Mouse (Mus musculus) ovary, postnatal 36 days (tissue): ENCODE data around the gene Snx9.

Experiments
- DNase-seq: peaks from one replicate; pipeline ENCODE4 v3.0.0; 2022; ENCODE audit warnings: low spot score, mixed read lengths

The Snx9 gene

DNA sequence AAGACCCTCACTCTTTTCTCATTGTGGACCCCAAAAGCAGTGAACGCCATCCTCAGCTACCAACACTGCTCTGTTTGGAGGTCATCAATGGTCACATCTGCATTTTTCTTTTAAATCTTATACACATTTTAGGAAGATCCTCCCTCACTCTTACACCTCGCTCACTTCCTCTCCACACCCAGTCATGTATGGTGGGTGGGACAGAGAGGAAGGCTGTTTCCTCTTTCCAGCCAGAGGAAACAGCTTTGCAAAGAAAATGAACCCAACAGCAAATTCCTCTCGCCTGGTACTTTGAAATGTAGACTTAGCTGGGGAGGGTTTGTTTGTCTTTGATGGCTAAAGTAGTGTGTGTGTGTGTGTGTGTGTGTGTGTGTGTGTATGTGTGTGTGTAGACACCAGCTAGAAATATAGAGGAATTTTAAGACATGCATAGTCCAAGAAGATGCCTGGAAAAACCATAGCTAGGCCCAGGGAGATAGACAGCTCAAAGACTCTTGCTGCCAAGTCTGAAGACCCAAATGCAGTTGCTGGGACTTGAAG is 33.2 kb upstream of the Snx9 start:
- DNase-seq, result no peak

DNA sequence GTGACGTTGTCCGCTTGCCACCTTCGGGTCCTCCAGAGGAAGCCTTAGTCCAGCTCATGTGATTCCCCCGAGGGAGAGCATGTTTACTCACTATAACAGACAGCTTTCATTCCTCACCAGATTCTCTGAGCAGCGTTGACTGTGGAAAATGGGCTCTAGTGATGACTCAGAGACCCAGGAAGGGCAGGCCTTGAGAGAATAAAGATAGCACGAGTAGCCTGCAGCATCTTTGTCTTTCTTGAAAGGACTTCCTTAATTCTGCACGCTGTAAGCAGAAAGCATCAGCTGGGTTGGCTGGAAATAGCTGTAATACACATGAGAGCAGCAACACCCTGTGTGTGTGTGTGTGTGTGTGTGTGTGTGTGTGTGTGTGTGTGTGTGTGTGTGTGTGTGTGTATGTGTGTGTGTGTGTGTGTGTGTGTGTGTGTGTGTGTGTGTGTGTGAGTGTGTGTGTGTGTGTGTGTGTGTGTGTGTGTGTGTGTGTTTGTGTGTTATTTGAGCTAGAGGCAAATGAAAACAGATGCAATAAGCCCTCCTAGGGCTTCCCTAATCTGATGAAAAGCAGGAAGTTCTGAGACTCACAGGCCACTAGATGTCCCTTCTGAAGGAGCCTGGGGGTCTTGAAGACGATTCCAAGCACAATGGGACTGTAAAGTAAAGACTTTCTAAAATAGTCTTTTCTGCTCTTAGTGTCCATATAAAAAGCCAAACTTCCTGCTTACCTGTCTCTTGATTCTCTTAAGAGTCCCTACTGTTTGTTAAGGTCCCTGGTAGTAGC is 27.1 kb upstream of the Snx9 start:
- no peak for DNase-seq

DNA sequence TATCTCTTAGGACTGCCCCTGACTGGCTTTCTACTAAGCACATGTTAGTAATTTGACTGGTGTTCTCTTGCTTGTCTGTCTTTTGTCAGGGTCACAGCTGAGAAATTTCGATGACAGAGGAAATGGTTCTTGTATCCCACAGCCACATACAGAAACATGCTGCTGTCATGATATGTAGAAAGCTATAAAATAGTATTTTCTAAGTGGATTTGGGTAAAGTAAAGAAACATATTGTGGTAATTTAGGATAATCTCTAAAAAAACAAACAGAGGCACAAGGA is 26.5 kb upstream of the Snx9 start:
- DNase-seq, result no peak

DNA sequence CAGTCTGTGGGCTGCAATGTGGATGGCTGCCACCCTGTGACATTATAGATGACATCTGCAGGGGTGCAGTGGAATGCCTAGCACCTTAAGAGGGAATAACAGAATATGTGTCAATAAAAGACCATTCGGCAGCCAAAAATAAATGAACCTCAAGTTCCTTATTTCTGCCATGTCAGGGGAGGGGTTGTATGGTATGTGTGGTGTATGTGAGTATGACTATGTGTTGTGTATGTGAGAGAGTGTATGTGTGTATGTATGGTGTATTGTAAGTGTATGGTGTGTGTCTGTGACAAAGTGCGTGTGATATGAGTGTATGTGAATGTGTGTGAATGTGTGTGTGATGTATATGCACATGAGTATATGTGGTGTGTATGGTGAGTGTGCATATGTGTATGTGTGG is 23.3 kb upstream of the Snx9 start:
- DNase-seq, result no peak

DNA sequence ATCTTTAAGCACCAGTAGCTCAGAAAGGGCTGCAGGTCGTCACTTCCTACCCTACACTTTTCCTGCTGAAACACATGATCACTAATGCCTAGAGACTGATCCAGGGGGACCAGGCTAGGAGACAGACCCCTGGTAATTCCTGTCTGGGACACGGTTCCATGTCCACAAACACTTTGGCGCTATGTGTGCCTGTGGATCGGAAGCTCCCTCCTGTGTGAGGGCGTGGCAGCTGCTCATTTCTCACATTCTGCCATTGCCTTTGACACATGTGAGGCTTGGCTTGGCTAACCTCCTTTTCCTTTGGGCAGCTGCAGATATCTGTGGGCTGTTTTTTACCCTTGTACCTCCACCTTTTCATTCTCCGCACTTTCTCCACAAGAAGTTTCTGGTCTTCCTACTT is 22.0 kb upstream of the Snx9 start:
- DNase-seq, result no peak

DNA sequence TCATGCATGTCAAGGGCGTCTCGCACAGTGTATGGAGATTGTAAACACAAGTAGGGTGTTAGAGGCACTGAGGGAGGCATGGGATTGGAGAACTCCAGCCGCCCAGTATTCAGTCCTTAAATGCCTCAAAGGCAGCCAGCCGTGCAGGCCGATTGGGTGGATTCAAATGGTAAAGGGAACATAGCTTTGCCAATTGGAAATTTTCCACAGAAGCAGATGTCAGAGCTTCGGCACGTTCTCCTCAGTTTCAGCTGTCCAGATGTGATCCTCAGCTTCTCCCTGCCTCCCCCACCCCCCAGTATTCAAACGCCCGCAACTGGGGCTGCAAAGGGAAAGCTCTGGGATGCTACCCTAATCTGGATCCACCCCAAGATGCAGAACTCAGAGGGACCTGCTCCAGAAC is 21.3 kb upstream of the Snx9 start:
- DNase-seq, result no peak

DNA sequence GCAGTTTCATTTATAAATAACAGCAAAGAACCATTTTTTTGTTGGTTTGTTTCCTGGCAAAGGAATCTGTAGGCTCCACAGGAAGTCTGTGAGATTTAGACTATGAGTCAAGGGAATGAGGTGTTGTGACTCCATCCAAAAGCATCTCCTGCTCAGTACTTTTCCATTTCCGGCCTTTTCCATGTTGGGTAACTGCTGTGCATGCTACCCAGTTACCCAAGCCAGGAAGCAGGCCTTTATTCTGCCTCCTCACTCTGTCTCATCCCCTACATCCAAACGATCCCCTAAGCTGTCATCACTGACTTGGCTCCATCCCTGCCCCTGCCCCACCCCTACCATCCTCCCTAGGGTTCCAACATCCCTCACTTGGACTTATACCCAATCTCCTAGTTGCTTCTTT is 18.6 kb upstream of the Snx9 start:
- DNase-seq, result no peak

DNA sequence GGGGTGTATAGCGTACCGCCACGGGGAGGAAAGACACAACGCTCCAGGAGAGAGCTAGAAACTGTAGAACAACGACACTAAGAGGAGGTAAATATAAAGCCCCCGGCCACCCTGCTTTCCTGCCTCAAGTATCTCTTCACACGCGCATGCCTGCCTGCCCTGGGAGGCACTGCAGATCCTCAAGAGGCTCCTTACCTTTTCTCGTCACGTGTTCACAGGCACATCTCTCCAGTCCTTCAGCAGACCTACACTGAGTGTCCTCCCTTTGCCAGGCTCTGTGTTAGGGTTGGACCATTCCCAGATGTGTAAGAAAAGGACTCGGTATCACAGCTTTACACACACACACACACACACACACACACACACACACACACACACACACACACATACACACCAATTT is 18.1 kb upstream of the Snx9 start:
- DNase-seq, result no peak

DNA sequence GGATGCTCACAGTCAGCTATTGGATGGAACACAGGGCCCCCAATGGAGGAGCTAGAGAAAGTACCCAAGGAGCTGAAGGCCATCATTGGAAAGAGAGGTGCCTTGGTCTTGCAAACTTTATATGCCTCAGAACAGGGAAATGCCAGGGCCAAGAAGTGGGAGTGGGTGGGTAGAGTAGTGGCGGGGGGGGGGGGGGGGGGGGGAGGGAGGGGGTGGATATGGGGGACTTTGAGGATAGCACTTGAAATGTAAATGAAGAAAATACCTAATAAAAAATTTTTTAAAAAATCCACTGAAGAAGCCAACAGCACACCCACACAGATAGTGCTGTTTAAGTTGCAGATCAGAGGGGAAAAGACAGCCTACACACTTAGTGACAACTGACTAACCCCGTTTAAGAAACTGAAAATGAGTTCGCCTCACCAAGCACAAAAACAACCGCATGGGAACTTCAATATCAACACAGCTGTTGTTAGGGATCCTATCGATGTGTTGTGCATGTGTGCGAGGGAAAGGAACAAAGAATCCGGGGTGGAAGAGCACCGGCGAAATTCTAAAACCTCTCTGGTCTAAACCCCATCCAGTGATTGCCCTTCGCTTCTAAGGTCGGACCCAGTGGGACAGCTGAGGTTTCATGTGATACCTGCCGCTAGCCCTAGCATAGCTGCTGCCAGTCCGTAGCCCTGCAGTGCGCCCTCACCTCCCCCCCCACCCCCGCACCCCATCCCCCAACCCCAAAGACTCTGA is 13.1 kb upstream of the Snx9 start:
- no peak for DNase-seq

DNA sequence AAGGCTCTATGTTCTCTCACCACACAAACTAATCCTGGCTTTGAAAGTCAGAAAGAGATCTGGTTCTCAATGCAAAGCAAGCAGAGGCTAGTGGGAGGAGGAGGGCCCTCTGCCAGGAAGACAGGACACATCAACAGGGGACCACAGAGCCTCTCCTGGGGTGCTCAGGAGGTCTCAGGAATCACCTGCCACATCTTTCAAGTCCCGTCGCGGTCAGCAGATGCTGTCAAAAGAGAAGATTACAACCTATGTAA is 12.6 kb upstream of the Snx9 start:
- no peak for DNase-seq

DNA sequence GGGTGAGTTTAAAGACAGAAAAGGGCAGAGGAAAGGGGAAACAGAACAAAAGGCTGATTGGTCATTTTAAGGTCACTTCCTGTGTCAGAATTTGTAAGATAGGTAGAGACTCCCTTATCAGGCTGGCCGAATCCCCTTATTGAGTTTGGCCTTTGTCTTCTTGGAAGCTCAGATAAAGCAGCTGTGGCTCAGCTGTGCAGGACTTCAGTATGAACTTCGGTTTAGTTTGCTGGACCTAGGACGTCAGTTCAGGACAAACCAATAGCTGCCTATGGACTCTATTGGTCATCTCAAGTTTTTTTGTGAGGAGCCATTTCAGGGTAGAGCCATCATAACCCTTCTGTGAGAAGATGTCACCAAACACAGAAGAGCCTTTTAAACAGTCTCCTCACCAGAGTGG is 12.2 kb upstream of the Snx9 start:
- DNase-seq, result no peak

DNA sequence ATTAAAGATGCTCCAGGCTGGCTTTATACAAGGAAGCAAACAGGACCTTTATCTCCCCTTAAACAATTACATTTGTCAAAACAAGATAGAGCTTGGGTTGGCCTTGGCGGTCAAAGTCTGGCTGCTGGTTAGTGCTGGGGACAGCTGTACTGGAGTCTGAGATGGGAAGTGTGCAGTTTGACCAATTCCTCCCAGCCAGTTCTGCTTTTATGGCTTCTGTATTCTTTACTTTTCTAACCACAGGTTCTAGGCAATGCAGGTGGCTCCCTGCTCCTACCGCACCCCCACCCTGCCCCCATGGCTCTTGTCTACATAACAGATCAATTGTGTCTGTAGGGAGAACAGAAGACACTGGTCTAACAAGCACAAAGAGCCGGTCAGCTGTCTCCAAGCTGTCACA is 11.2 kb upstream of the Snx9 start:
- no peak for DNase-seq

DNA sequence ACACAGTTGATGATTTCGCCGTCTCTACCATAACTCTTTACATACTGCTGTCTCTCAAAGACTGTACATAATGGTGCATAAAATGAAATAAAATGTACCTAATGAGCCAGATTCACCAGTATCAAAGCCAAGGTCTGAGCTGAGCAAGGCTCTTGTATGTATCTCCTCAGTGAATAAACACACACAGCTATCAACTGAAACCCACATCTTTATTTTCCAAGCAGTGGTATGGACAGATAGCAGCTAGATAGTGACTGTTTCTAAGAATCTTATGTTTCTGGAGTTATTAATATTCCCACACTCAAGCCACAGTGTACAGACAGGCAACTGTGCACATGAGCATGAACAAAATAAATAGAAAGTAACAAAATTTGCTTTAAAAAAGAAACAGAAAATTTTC is 10.7 kb upstream of the Snx9 start:
- DNase-seq, result no peak

DNA sequence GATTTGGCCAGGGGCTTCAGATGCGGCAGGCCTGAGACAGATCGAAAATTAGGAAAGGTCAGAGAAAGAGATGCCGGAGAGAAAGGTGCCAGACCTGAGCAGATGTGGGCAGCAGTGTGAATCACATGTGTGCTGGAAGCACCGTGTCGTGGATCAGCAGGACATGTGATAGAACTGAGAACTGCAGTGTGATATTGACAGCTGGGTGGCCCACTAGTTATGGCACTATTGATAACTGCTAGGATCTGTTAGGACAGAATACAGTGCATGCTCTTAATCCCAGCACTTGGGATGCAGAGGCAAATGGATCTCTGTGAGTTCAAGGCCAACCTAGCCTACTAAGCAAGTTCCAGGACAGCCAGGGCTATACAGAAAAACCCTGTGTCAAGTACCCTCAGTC is 10.3 kb upstream of the Snx9 start:
- no peak for DNase-seq

DNA sequence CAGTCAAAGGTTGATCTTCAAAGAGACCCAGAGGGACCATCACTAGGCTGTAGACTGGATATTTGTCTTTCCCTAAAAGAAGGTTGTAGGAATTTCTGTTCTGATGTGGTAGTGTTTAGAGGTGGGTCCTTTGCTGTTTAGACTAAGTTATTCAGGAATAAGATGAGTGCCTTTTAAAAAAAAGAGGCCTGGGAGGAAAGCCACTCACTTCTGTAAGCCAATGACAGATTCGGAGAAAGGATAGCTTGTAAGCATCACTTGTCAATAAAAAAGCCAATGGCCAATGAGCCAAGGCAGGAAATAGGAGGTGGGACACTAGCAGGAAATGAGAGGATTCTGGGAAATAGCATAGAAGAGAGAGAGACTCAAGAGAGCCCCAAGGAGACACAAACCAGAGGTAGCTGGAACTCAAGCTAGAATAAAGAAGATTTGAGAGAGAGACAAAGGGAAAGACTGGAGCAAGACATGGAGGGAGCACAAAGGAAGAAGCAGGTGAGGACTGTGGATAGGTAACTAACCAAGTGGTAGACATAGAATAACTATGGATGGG is 9.8 kb upstream of the Snx9 start:
- DNase-seq, result no peak

DNA sequence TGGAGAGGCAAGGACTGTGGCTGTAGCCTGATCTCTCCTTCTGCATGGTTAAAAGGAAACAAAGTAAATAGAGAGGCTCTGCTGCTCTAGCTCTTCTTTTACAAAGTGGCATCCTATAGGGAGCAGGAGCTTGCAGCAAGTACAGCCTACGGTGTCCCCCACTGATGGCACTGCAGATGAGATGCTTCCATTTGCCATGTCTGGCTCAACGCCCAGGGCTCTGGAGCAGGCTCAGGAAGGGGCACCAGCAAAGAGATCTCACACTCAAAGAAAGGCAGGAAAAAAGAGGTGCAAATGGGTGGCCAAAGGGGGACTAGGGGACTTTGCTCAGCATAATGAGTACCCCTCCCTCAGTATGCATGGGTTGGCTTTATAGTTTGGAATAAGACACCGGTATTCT is 7.0 kb upstream of the Snx9 start:
- no peak for DNase-seq

DNA sequence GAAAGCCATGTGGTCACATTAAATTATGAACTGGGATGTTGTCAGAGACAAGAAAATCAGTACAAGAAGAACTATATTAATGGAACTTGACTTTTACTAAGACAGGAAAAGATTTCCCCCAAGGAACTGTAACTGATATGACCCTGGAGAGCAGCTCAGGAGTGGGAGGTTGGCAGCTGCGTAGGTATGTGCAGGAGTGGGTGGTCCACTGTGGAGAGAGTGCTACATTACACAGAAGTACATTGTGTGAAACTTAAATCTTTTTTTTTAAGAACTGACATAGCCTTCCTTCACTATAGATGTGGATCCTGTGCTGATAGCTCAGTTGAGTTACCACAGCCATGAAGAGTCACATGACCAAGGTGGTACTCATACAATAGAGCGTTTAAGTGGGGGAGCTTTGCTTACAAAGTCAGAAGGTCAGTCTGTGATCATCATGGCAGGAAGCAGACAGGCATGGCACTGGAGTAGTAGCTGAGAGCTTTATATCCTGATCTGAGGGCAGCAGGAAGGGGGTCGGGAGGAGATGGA is 6.3 kb upstream of the Snx9 start:
- no peak for DNase-seq

DNA sequence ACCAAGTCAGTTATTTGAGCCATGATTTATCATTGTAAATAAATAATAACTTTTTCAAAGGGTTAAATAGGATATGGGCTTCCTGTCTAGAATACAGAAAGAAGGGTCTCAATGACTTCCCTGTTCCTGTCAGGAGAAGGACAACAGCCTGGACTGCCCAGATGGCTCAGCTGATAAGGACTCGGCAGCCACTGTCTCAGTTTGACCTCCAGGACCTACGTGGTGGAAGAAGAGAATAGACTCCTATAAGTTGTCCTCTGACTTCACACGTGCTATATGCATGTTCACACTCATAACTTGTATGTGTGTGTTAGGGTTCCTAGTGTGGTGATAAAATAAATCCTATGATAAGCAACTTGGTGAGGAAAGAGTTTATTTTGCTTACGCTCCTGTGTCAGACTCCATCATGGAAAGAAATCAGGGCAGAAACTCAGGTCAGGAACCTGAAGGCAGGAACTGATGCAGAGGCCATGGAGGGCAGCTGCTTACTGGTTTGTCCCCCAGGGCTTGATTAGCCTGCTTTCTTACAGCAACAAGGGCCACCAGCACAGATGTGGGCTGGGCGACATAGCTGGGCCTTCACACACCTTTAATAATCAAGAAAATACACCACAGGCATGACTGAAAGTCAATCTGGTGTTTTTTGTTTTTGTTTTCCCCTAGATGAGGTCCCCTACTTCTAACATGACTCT is 1.4 kb upstream of the Snx9 start:
- no peak for DNase-seq

DNA sequence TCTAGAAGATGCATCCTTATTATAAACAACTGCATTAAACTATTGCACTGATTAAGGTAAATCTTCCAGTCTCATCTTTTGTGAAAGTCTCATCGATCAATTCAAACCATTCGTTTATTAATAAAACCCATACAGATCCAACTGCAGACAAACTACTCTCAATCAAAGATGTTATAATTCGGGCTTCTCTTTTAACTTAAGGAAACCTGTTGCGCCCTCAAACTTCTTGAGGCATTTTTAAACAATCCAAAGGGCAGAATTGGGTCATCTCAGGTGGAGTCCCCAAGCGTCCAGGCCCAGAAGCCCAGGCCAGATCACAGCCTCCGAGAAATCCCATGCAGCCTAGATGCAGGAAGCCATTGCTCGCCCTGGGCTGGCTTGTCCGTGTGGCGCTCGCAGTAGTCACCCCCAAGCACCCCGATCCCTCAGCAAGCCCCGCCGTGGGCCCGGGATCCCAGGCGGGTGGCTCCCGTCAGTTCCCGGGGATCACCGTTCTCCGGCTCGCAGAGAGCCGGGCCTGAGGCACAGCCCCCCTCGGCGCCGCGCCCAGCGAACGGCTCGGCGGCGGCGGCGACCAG is 490 bp upstream of the Snx9 start:
- DNase-seq, result no peak

DNA sequence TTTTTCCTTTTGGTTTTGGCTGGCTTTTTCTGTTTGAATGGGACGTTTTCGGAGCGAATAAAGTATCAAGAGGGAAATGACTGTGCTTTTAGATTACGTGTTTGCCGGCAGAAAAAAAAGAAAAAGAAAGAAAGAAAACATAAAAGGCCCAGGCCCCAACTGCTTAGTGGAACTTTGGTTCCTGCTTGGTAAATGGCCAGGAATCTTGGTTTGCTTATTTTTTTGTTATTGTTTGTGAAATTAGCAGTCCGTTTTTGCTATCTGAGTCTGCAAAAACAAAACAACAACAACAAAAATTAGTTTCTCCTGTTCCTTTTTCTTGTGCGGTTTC is 779 bp downstream of the Snx9 start:
- no peak for DNase-seq

DNA sequence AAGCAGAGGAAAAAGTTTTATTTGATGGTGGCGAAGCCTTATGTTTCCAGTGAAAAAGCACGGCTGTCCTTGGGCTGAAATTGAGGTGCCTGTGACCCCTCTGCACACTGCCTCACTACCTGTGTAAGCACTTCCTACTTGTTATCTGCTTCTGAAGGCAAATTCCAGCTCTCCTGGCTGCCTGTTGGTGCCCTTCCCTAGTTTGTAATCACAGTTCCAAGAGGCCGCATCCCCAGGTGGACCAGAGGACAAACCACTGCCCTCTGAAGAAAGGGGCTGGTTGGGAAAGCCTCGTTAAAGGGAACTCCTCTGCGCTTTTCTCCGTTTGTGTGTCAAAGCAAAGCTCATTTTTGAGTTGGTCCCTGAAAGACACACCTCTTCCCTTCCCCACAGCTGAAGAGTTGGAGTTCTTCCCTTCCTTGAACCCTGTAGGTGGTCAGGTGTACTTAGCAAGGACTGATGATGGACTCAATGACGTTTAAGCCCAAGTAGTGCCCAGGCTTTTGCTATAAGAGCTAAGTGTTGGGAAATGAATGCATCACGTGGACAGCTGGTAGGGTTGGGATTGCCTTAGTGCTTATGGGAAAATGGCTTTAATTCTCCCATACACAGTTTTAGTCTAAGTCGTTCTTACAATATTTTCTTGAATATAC is 2.0 kb downstream of the Snx9 start:
- DNase-seq, result no peak

DNA sequence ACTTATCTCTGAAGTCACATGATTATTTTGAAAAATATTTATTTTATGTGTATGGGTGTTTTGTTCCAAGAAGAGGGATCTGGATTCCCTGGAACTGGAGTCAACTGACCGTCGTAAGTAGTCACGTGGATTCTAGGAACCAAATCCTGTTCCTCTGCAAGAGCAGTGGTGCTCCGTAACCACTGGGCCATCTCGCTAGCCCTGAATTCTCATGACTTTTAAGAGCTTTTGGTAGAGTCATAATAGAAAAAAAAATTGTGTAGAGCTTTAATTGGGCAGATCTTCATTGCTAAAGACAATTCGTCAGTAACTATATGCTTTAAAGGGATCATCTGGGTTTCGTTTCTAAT is 2.5 kb downstream of the Snx9 start:
- no peak for DNase-seq
